Comparison of ENCODE assay signal across 26 mouse cellular contexts in genomic region chr6:53944417-53944816, GRCm38 (mm10). TPM values are rescaled to one million over a fixed set of nuclear protein-coding genes. Genes with fewer than 3 reads are reported as not detected.
DNase-seq lines count a peak whose midpoint lies in the region; ATAC-seq and TF ChIP-seq lines count a peak whose summit lies in the region.
"Had no signal": no experiment of that assay in that cellular context is flagged by ENCODE, and none has a peak within 500 bp of the region (broad histone marks: within the 10 kb centered on the region; RNA-seq: fewer than 3 reads in every experiment).

No protein-coding gene starts in this region.

- ATAC-seq in lung, embryonic 14.5 days (ENCODE audit: insufficient read depth), result no peak
- peak; percentile 29 for ATAC-seq in lung, postnatal 0 days
- ATAC-seq in embryonic facial prominence, embryonic 12.5 days (ENCODE audit: insufficient number of reproducible peaks, insufficient read depth, low FRiP score, low TSS enrichment), result no peak
- ATAC-seq in activated CD4-positive, CD25-positive, alpha-beta regulatory T cell, adult 4 months, result no peak
- ATAC-seq: CD4-positive, CD25-positive, alpha-beta regulatory T cell, adult 4 months; forebrain, embryonic 14.5 days; forebrain, postnatal 0 days had no signal

- no peaks in the 10 kb centered on the region for H3K9me3 ChIP-seq in lung, embryonic 14.5 days (ENCODE audit: low read depth, low read length)
- H3K9me3 ChIP-seq in lung, postnatal 0 days (ENCODE audit: low read length), result no peaks in the 10 kb centered on the region
- H3K9me3 ChIP-seq in embryonic facial prominence, embryonic 12.5 days, result no peaks in the 10 kb centered on the region
- H3K9me3 ChIP-seq: embryonic facial prominence, embryonic 15.5 days; hindbrain, embryonic 12.5 days; hindbrain, embryonic 15.5 days had no signal

- 33% methylated on average over 3 of the region's 3 CpGs for WGBS in lung, embryonic 14.5 days
- 37% methylated on average over 3 of the region's 3 CpGs for WGBS in lung, postnatal 0 days
- 46% methylated on average over 3 of the region's 3 CpGs for WGBS in embryonic facial prominence, embryonic 12.5 days

- no peak for TF ChIP-seq CTCF in lung, embryonic 14.5 days (IDR thresholded peaks at IDR 0.05; ENCODE audit: low read depth)
- TF ChIP-seq CTCF in lung, postnatal 0 days (IDR thresholded peaks at IDR 0.05), result no peak

- no peak for TF ChIP-seq POLR2A in myocyte (IDR thresholded peaks at IDR 0.05; ENCODE audit: insufficient read length, low read depth)

- no peaks in the 10 kb centered on the region for H3K27me3 ChIP-seq in lung, embryonic 14.5 days (ENCODE audit: insufficient read depth, low read length)
- H3K27me3 ChIP-seq in lung, postnatal 0 days (replicated peaks; ENCODE audit: insufficient read depth, low read length), result no peaks in the 10 kb centered on the region
- no peaks in the 10 kb centered on the region for H3K27me3 ChIP-seq in embryonic facial prominence, embryonic 12.5 days
- H3K27me3 ChIP-seq in myocyte (ENCODE audit: control insufficient read depth, insufficient read depth, insufficient read length), result peaks cover 8% of the 10 kb centered on the region
- H3K27me3 ChIP-seq: embryonic facial prominence, embryonic 15.5 days; hindbrain, embryonic 12.5 days; hindbrain, embryonic 15.5 days had no signal

- peak overlapping the region; percentile 3; the same call in 1 of the 2 replicates for H3K27ac ChIP-seq in lung, embryonic 14.5 days (ENCODE audit: low read depth)
- peak overlapping the region; percentile 57; the same call in 1 of the 2 replicates for H3K27ac ChIP-seq in lung, postnatal 0 days (ENCODE audit: low read length)
- peak overlapping the region; percentile 59; the same call in 1 of the 2 replicates for H3K27ac ChIP-seq in embryonic facial prominence, embryonic 12.5 days
- H3K27ac ChIP-seq: embryonic facial prominence, embryonic 15.5 days; heart, adult 2 months; hindbrain, embryonic 12.5 days; hindbrain, embryonic 15.5 days had no signal

- H3K4me3 ChIP-seq in lung, embryonic 14.5 days (ENCODE audit: low read depth, low read length), result no peak overlapping the region
- no peak overlapping the region for H3K4me3 ChIP-seq in lung, postnatal 0 days (ENCODE audit: low read depth, low read length)
- no peak overlapping the region for H3K4me3 ChIP-seq in embryonic facial prominence, embryonic 12.5 days
- H3K4me3 ChIP-seq in myocyte, result no peak overlapping the region
- H3K4me3 ChIP-seq: embryonic facial prominence, embryonic 15.5 days; heart, adult 2 months; hindbrain, embryonic 12.5 days; hindbrain, embryonic 15.5 days had no signal

- peaks cover 13% of the 10 kb centered on the region for H3K4me1 ChIP-seq in lung, embryonic 14.5 days (ENCODE audit: insufficient read depth)
- peaks cover 7% of the 10 kb centered on the region; the same call in 1 of the 2 replicates for H3K4me1 ChIP-seq in lung, postnatal 0 days (ENCODE audit: insufficient read depth, low read depth, low read length)
- peaks cover 36% of the 10 kb centered on the region for H3K4me1 ChIP-seq in embryonic facial prominence, embryonic 12.5 days

- DNase-seq in lung, embryonic 14.5 days, result peak; percentile 46
- no peak for DNase-seq in lung, postnatal 25 days (ENCODE audit: low spot score)
- peak; percentile 38 for DNase-seq in lung, postnatal 0 days (ENCODE audit: low spot score)
- DNase-seq in lung, postnatal 36 days, result no peak
- no peak for DNase-seq in heart, adult 9 months (ENCODE audit: low spot score in 2 of 2)
- DNase-seq: adrenal gland, postnatal 10 days; adrenal gland, postnatal 36 days; cerebellum, adult 18-20 months; cerebellum, adult 9-10 months; cerebellum, postnatal 25 days; forebrain, postnatal 0 days; gastrocnemius, postnatal 10 days; gastrocnemius, postnatal 36 days had no signal

- H3K36me3 ChIP-seq in lung, embryonic 14.5 days (ENCODE audit: insufficient read depth), result no peaks in the 10 kb centered on the region
- no peaks in the 10 kb centered on the region for H3K36me3 ChIP-seq in lung, postnatal 0 days (ENCODE audit: insufficient read depth, low read length)
- H3K36me3 ChIP-seq in embryonic facial prominence, embryonic 12.5 days, result no peaks in the 10 kb centered on the region
- H3K36me3 ChIP-seq in myocyte (ENCODE audit: control insufficient read depth, insufficient read depth), result no peaks in the 10 kb centered on the region
- H3K36me3 ChIP-seq: embryonic facial prominence, embryonic 15.5 days; hindbrain, embryonic 12.5 days; hindbrain, embryonic 15.5 days had no signal

- no peak overlapping the region for H3K4me2 ChIP-seq in lung, embryonic 14.5 days
- no peak overlapping the region for H3K4me2 ChIP-seq in lung, postnatal 0 days (replicated peaks; ENCODE audit: low read depth, low read length)
- H3K4me2 ChIP-seq in embryonic facial prominence, embryonic 12.5 days (replicated peaks), result no peak overlapping the region
- peak overlapping the region; percentile 51 for H3K4me2 ChIP-seq in myocyte (ENCODE audit: low read depth)
- H3K4me2 ChIP-seq: embryonic facial prominence, embryonic 15.5 days; heart, embryonic 11.5 days; hindbrain, embryonic 12.5 days; hindbrain, embryonic 15.5 days had no signal

- H3ac ChIP-seq in myocyte (ENCODE audit: control insufficient read depth, insufficient read length), result no peak overlapping the region

- H3K9ac ChIP-seq in lung, embryonic 14.5 days, result no peak overlapping the region
- no peak overlapping the region for H3K9ac ChIP-seq in lung, postnatal 0 days (replicated peaks; ENCODE audit: low read depth)
- H3K9ac ChIP-seq in embryonic facial prominence, embryonic 12.5 days, result no peak overlapping the region
- H3K9ac ChIP-seq: embryonic facial prominence, embryonic 15.5 days; forebrain, postnatal 0 days; hindbrain, embryonic 12.5 days; hindbrain, embryonic 15.5 days had no signal

- H3K79me2 ChIP-seq in myocyte (ENCODE audit: control insufficient read depth, insufficient read depth), result no peaks in the 10 kb centered on the region

- TF ChIP-seq EP300 in lung, postnatal 0 days (IDR thresholded peaks at IDR 0.05), result no peak

TF ChIP-seq in myocyte, 11 proteins besides CTCF, POLR2A, EP300 and RAD21:
- no peak for TF ChIP-seq E2F4 (IDR thresholded peaks at IDR 0.05; ENCODE audit: insufficient read depth)
- TF ChIP-seq TCF3 (IDR thresholded peaks at IDR 0.05; ENCODE audit: insufficient read length, low read depth), result no peak
- TF ChIP-seq CEBPB (IDR thresholded peaks at IDR 0.05; ENCODE audit: insufficient read depth, poor library complexity, severe bottlenecking), result no peak
- no peak for TF ChIP-seq MYOD1 (IDR thresholded peaks at IDR 0.05; ENCODE audit: control insufficient read depth in 1 of 3, insufficient read length in 2 of 3, low read depth in 2 of 3)
- TF ChIP-seq USF1 (IDR thresholded peaks at IDR 0.05; ENCODE audit: low read depth), result no peak
- TF ChIP-seq TCF12 (IDR thresholded peaks at IDR 0.05; ENCODE audit: insufficient read depth, poor library complexity, severe bottlenecking), result no peak
- TF ChIP-seq MYOG (IDR thresholded peaks at IDR 0.05; ENCODE audit: control insufficient read depth in 1 of 3, insufficient read depth in 1 of 3, insufficient read length in 2 of 3, low read depth in 2 of 3), result no peak
- TF ChIP-seq POLR2AphosphoS2 (IDR thresholded peaks at IDR 0.05; ENCODE audit: insufficient read length, low read depth), result no peak
- no peak for TF ChIP-seq SRF (IDR thresholded peaks at IDR 0.05; ENCODE audit: control insufficient read depth, insufficient read length, low read depth)
- no peak for TF ChIP-seq REST (IDR thresholded peaks at IDR 0.05; ENCODE audit: insufficient read depth, insufficient read length)
- TF ChIP-seq MAX (IDR thresholded peaks at IDR 0.05; ENCODE audit: low read depth), result no peak
TF ChIP-seq in myocyte: peak in this region for 0.

RNA-seq across cellular contexts. Expression of gene Cpvl, which starts 34.1 kb away (rescaled TPM):
- polyA plus RNA-seq in lung, embryonic 14.5 days (2014; fragmentation: Nextera tagmentation; extraction: Ambion mirVana), result 0.16 and 0.32 TPM in 2 replicates
- 0.18 TPM in 2 replicates for polyA plus RNA-seq in lung, postnatal 0 days (2015; fragmentation: Nextera tagmentation; extraction: Ambion mirVana)
- not detected in 2 replicates for polyA plus RNA-seq in embryonic facial prominence, embryonic 12.5 days (2016; fragmentation: Nextera tagmentation; extraction: Ambion mirVana)
- polyA plus RNA-seq in myocyte (2012; fragmentation: generic; extraction: Trizol), result not detected
- not detected for polyA plus RNA-seq in activated CD4-positive, CD25-positive, alpha-beta regulatory T cell, adult 4 months (2017; shearing (Covaris generic))
- polyA plus RNA-seq: C2C12; CD4-positive, CD25-positive, alpha-beta regulatory T cell, adult 4 months; embryonic facial prominence, embryonic 15.5 days; forebrain, embryonic 14.5 days; heart, adult 2 months; heart, embryonic 11.5 days; heart, embryonic 14.5 days; heart, postnatal 0 days; hindbrain, embryonic 12.5 days; hindbrain, embryonic 15.5 days had no signal

Comparison
In these comparisons a context has a peak if more than half of its experiments do, and no peak if none do; other contexts are left out.
1. DNase-seq: peak in lung, embryonic 14.5 days (single experiment) and lung, postnatal 0 days (single experiment); none in lung, postnatal 25 days (single experiment), lung, postnatal 36 days (single experiment) and heart, adult 9 months (0 of 2).
2. H3K27ac ChIP-seq: peak in every context shown above with its lines; median percentile 59 in embryonic facial prominence, embryonic 12.5 days; 57 in lung, postnatal 0 days; 3 in lung, embryonic 14.5 days.